Mouse (Mus musculus): Measurements from ENCODE around the gene Colgalt2. TPM values are rescaled to one million over a fixed set of nuclear protein-coding genes. Genes with fewer than 3 reads are reported as not detected.
"Not testable (repeated sequence)": the region's sequence is repeated elsewhere in the genome, so short reads cannot be mapped to it uniquely, and the experiment has no call there.

Colgalt2 gene
- polyA plus RNA-seq, 1 experiment from 2014 or later, result 3.5 TPM

- Histone ChIP-seq H3K27me3 (ENCODE audit: control insufficient read depth, insufficient read depth, low read length) (no peaks in the 10 kb centered on the region), H3K4me1 (ENCODE audit: control insufficient read depth, insufficient read depth, low read length) (peaks cover 3% of the 10 kb centered on the region; the same call in 1 of the 2 replicates), H3K9ac (ENCODE audit: low read depth, low read length) (no peak overlapping the region), H3K9me3 (replicated peaks; ENCODE audit: control insufficient read depth, low read length) (no peaks in the 10 kb centered on the region), H3K27ac (ENCODE audit: low read depth, low read length) (no peak overlapping the region), H3K36me3 (ENCODE audit: control insufficient read depth, insufficient read depth, low read length) (no peaks in the 10 kb centered on the region), H3K4me2 (no peak overlapping the region), H3K4me3 (ENCODE audit: low read depth, low read length) (no peak overlapping the region)
- no peak for ATAC-seq (replicated peaks; ENCODE audit: insufficient number of reproducible peaks, low FRiP score, low TSS enrichment)
- 77% methylated on average over 7 of the region's 7 CpGs for WGBS (ENCODE audit: insufficient replicate concordance)
These were observed 30.2 kb downstream of the Colgalt2 start for GRCm38 (mm10) chr1:152429805-152430204.

GRCm38 (mm10) chr1:152434166-152434565 lies 34.5 kb downstream of the Colgalt2 start:
- Histone ChIP-seq H3K27me3 (ENCODE audit: control insufficient read depth, insufficient read depth, low read length) (no peaks in the 10 kb centered on the region), H3K4me3 (ENCODE audit: low read depth, low read length) (no peak overlapping the region), H3K27ac (ENCODE audit: low read depth, low read length) (no peak overlapping the region), H3K36me3 (ENCODE audit: control insufficient read depth, insufficient read depth, low read length) (no peaks in the 10 kb centered on the region), H3K4me2 (no peak overlapping the region), H3K9me3 (replicated peaks; ENCODE audit: control insufficient read depth, low read length) (no peaks in the 10 kb centered on the region), H3K9ac (ENCODE audit: low read depth, low read length) (no peak overlapping the region), H3K4me1 (ENCODE audit: control insufficient read depth, insufficient read depth, low read length) (no peaks in the 10 kb centered on the region)
- 70% methylated on average over 4 of the region's 4 CpGs for WGBS (ENCODE audit: insufficient replicate concordance)
- no peak for ATAC-seq (replicated peaks; ENCODE audit: insufficient number of reproducible peaks, low FRiP score, low TSS enrichment)

GRCm38 (mm10) chr1:152437518-152437917 lies 37.9 kb downstream of the Colgalt2 start:
- not testable (repeated sequence) for H3K4me2 ChIP-seq; H3K9ac ChIP-seq (ENCODE audit: low read depth, low read length); H3K9me3 ChIP-seq (replicated peaks; ENCODE audit: control insufficient read depth, low read length); H3K27ac ChIP-seq (ENCODE audit: low read depth, low read length); H3K4me1 ChIP-seq (ENCODE audit: control insufficient read depth, insufficient read depth, low read length); ATAC-seq (replicated peaks; ENCODE audit: insufficient number of reproducible peaks, low FRiP score, low TSS enrichment); H3K27me3 ChIP-seq (ENCODE audit: control insufficient read depth, insufficient read depth, low read length); H3K36me3 ChIP-seq (ENCODE audit: control insufficient read depth, insufficient read depth, low read length); H3K4me3 ChIP-seq (ENCODE audit: low read depth, low read length)
- 75% methylated on average over 17 of the region's 17 CpGs for WGBS (ENCODE audit: insufficient replicate concordance)

- Histone ChIP-seq H3K36me3 (ENCODE audit: control insufficient read depth, insufficient read depth, low read length) (no peaks in the 10 kb centered on the region), H3K4me1 (ENCODE audit: control insufficient read depth, insufficient read depth, low read length) (no peaks in the 10 kb centered on the region; the same call in 1 of the 2 replicates), H3K9me3 (replicated peaks; ENCODE audit: control insufficient read depth, low read length) (no peaks in the 10 kb centered on the region), H3K27ac (ENCODE audit: low read depth, low read length) (no peak overlapping the region), H3K4me3 (ENCODE audit: low read depth, low read length) (no peak overlapping the region), H3K4me2 (no peak overlapping the region), H3K27me3 (ENCODE audit: control insufficient read depth, insufficient read depth, low read length) (no peaks in the 10 kb centered on the region), H3K9ac (ENCODE audit: low read depth, low read length) (no peak overlapping the region)
- WGBS (ENCODE audit: insufficient replicate concordance), result 64% methylated on average over 4 of the region's 4 CpGs
- ATAC-seq (replicated peaks; ENCODE audit: insufficient number of reproducible peaks, low FRiP score, low TSS enrichment), result no peak
These were observed 39.8 kb downstream of the Colgalt2 start for GRCm38 (mm10) chr1:152439408-152439807.

GRCm38 (mm10) chr1:152439874-152440273 lies 40.2 kb downstream of the Colgalt2 start:
- WGBS (ENCODE audit: insufficient replicate concordance), result 60% methylated on average over 10 of the region's 10 CpGs
- H3K4me2 ChIP-seq, result no peak overlapping the region

GRCm38 (mm10) chr1:152444630-152445029 lies 45.0 kb downstream of the Colgalt2 start:
- no peaks in the 10 kb centered on the region for H3K36me3 ChIP-seq (ENCODE audit: control insufficient read depth, insufficient read depth, low read length)
- WGBS (ENCODE audit: insufficient replicate concordance), result 85% methylated on average over 7 of the region's 7 CpGs
- no peaks in the 10 kb centered on the region for H3K9me3 ChIP-seq (replicated peaks; ENCODE audit: control insufficient read depth, low read length)
- no peak overlapping the region for H3K4me3 ChIP-seq (ENCODE audit: low read depth, low read length)
- H3K27me3 ChIP-seq (ENCODE audit: control insufficient read depth, insufficient read depth, low read length), result no peaks in the 10 kb centered on the region
- H3K9ac ChIP-seq (ENCODE audit: low read depth, low read length), result no peak overlapping the region
- no peak for ATAC-seq (replicated peaks; ENCODE audit: insufficient number of reproducible peaks, low FRiP score, low TSS enrichment)
- no peak overlapping the region for H3K27ac ChIP-seq (ENCODE audit: low read depth, low read length)
- no peak overlapping the region for H3K4me2 ChIP-seq
- no peaks in the 10 kb centered on the region; the same call in 1 of the 2 replicates for H3K4me1 ChIP-seq (ENCODE audit: control insufficient read depth, insufficient read depth, low read length)

More at GRCm38 (mm10) chr1:152439874-152440273, 40.2 kb downstream of the Colgalt2 start:
- no peaks in the 10 kb centered on the region for H3K27me3 ChIP-seq (ENCODE audit: control insufficient read depth, insufficient read depth, low read length)
- H3K36me3 ChIP-seq (ENCODE audit: control insufficient read depth, insufficient read depth, low read length), result no peaks in the 10 kb centered on the region
- ATAC-seq (replicated peaks; ENCODE audit: insufficient number of reproducible peaks, low FRiP score, low TSS enrichment), result no peak
- no peaks in the 10 kb centered on the region; the same call in 1 of the 2 replicates for H3K4me1 ChIP-seq (ENCODE audit: control insufficient read depth, insufficient read depth, low read length)
- H3K4me3 ChIP-seq (ENCODE audit: low read depth, low read length), result no peak overlapping the region
- H3K9me3 ChIP-seq (replicated peaks; ENCODE audit: control insufficient read depth, low read length), result no peaks in the 10 kb centered on the region
- H3K9ac ChIP-seq (ENCODE audit: low read depth, low read length), result no peak overlapping the region
- H3K27ac ChIP-seq (ENCODE audit: low read depth, low read length), result no peak overlapping the region

GRCm38 (mm10) chr1:152445925-152446324 lies 46.3 kb downstream of the Colgalt2 start:
- Histone ChIP-seq H3K27ac (ENCODE audit: low read depth, low read length) (no peak overlapping the region), H3K27me3 (ENCODE audit: control insufficient read depth, insufficient read depth, low read length) (no peaks in the 10 kb centered on the region), H3K4me3 (ENCODE audit: low read depth, low read length) (no peak overlapping the region), H3K9me3 (replicated peaks; ENCODE audit: control insufficient read depth, low read length) (no peaks in the 10 kb centered on the region), H3K36me3 (ENCODE audit: control insufficient read depth, insufficient read depth, low read length) (no peaks in the 10 kb centered on the region), H3K4me1 (ENCODE audit: control insufficient read depth, insufficient read depth, low read length) (no peaks in the 10 kb centered on the region; the same call in 1 of the 2 replicates), H3K4me2 (no peak overlapping the region), H3K9ac (ENCODE audit: low read depth, low read length) (no peak overlapping the region)
- 72% methylated on average over 6 of the region's 6 CpGs for WGBS (ENCODE audit: insufficient replicate concordance)
- no peak for ATAC-seq (replicated peaks; ENCODE audit: insufficient number of reproducible peaks, low FRiP score, low TSS enrichment)

- Histone ChIP-seq H3K4me1 (ENCODE audit: control insufficient read depth, insufficient read depth, low read length) (peaks cover 4% of the 10 kb centered on the region; the same call in 1 of the 2 replicates), H3K36me3 (ENCODE audit: control insufficient read depth, insufficient read depth, low read length) (no peaks in the 10 kb centered on the region), H3K4me2 (no peak overlapping the region), H3K27me3 (ENCODE audit: control insufficient read depth, insufficient read depth, low read length) (no peaks in the 10 kb centered on the region), H3K4me3 (ENCODE audit: low read depth, low read length) (no peak overlapping the region), H3K9me3 (replicated peaks; ENCODE audit: control insufficient read depth, low read length) (no peaks in the 10 kb centered on the region), H3K9ac (ENCODE audit: low read depth, low read length) (no peak overlapping the region), H3K27ac (ENCODE audit: low read depth, low read length) (no peak overlapping the region)
- 71% methylated on average over 5 of the region's 5 CpGs for WGBS (ENCODE audit: insufficient replicate concordance)
- ATAC-seq (replicated peaks; ENCODE audit: insufficient number of reproducible peaks, low FRiP score, low TSS enrichment), result no peak
These were observed 54.9 kb downstream of the Colgalt2 start for GRCm38 (mm10) chr1:152454536-152454935.
